23 mouse cellular contexts compared by ENCODE assay signal in genomic region chr2:85056711-85057110, GRCm38 (mm10). TPM values are rescaled to one million over a fixed set of nuclear protein-coding genes. Genes with fewer than 3 reads are reported as not detected.
DNase-seq lines count a peak whose midpoint lies in the region; ATAC-seq and TF ChIP-seq lines count a peak whose summit lies in the region.
"Had no signal": no experiment of that assay in that cellular context is flagged by ENCODE, and none has a peak within 500 bp of the region (broad histone marks: within the 10 kb centered on the region; RNA-seq: fewer than 3 reads in every experiment).

No protein-coding gene starts in this region.

- no peak overlapping the region for H3K4me2 ChIP-seq in kidney, embryonic 14.5 days (replicated peaks; ENCODE audit: low read depth, low read length)
- H3K4me2 ChIP-seq: forebrain, embryonic 13.5 days; hindbrain, embryonic 14.5 days had no signal

- 53% methylated on average over 5 of the region's 5 CpGs for WGBS in kidney, adult 2 months
- WGBS in kidney, embryonic 14.5 days, result 40% methylated on average over 5 of the region's 5 CpGs

- no peak overlapping the region for H3K9ac ChIP-seq in kidney, embryonic 14.5 days (ENCODE audit: low read depth, low read length)
- H3K9ac ChIP-seq: forebrain, embryonic 13.5 days; hindbrain, embryonic 14.5 days had no signal

- no peaks in the 10 kb centered on the region for H3K27me3 ChIP-seq in kidney, adult 2 months (replicated peaks; ENCODE audit: control insufficient read depth, insufficient read depth, low read length)
- no peaks in the 10 kb centered on the region for H3K27me3 ChIP-seq in kidney, embryonic 14.5 days (ENCODE audit: control insufficient read depth, insufficient read depth, low read length)
- H3K27me3 ChIP-seq: forebrain, embryonic 13.5 days had no signal

- peak overlapping the region; percentile 22; the same call in 1 of the 2 replicates for H3K4me3 ChIP-seq in gastrocnemius, adult 2 months
- H3K4me3 ChIP-seq in kidney, adult 2 months (ENCODE audit: insufficient read depth, low read depth, low read length), result no peak overlapping the region
- no peak overlapping the region for H3K4me3 ChIP-seq in kidney, embryonic 14.5 days (ENCODE audit: low read length)
- no peak overlapping the region for H3K4me3 ChIP-seq in brown adipose tissue, adult 24 weeks (ENCODE audit: insufficient read depth, low read depth, low read length)
- H3K4me3 ChIP-seq: forebrain, embryonic 10.5 days; forebrain, embryonic 13.5 days; heart, adult 2 months; heart, embryonic 10.5 days had no signal

- ATAC-seq in kidney, embryonic 14.5 days (ENCODE audit: low FRiP score, low TSS enrichment), result no peak
- ATAC-seq: activated CD4-positive, CD25-positive, alpha-beta regulatory T cell, adult 4 months; forebrain, embryonic 13.5 days; forebrain, embryonic 16.5 days; hindbrain, postnatal 0 days had no signal

- no peak for TF ChIP-seq CTCF in gastrocnemius, adult 2 months (IDR thresholded peaks at IDR 0.05)
- TF ChIP-seq CTCF in kidney, adult 2 months (conservative IDR thresholded peaks at IDR 0.05; ENCODE audit: insufficient read depth, insufficient read length, low read depth, low read length), result no peak

- no peak for TF ChIP-seq POLR2A in kidney, adult 2 months (IDR thresholded peaks at IDR 0.05; ENCODE audit: low read depth, low read length)

- H3K27ac ChIP-seq in gastrocnemius, adult 2 months, result peak overlapping the region; percentile 49
- peak overlapping the region; percentile 61 for H3K27ac ChIP-seq in kidney, adult 2 months (ENCODE audit: insufficient read depth, low read depth, low read length)
- H3K27ac ChIP-seq in kidney, embryonic 14.5 days (ENCODE audit: low read depth, low read length), result no peak overlapping the region
- peak overlapping the region; percentile 36; the same call in 1 of the 2 replicates for H3K27ac ChIP-seq in brown adipose tissue, adult 24 weeks (replicated peaks; ENCODE audit: low read depth, low read length)
- H3K27ac ChIP-seq: forebrain, embryonic 10.5 days; forebrain, embryonic 13.5 days; heart, embryonic 10.5 days; hindbrain, embryonic 14.5 days; hindbrain, postnatal 0 days had no signal

- no peaks in the 10 kb centered on the region for H3K9me3 ChIP-seq in kidney, embryonic 14.5 days (ENCODE audit: control insufficient read depth, low read length)
- H3K9me3 ChIP-seq: forebrain, embryonic 10.5 days; forebrain, embryonic 13.5 days; heart, embryonic 10.5 days had no signal

- H3K4me1 ChIP-seq in kidney, adult 2 months (ENCODE audit: control insufficient read depth, insufficient read depth, low read length), result peaks cover 14% of the 10 kb centered on the region
- H3K4me1 ChIP-seq in kidney, embryonic 14.5 days (ENCODE audit: control insufficient read depth, insufficient read depth, low read length), result peaks cover 17% of the 10 kb centered on the region
- peaks cover 16% of the 10 kb centered on the region for H3K4me1 ChIP-seq in brown adipose tissue, adult 24 weeks (ENCODE audit: control insufficient read depth, insufficient read depth, insufficient read length, low read length)

- intact Hi-C loops in gastrocnemius, adult 2 months (cut with DNase I), result no loop called here
- intact Hi-C loops in gastrocnemius, postnatal 14 days (cut with DNase I; ENCODE audit: low total_unique reads), result no loop called here

- H3K36me3 ChIP-seq in kidney, adult 2 months (ENCODE audit: control insufficient read depth, insufficient read depth, low read length), result peaks cover 1% of the 10 kb centered on the region; the same call in 1 of the 2 replicates
- peaks cover 60% of the 10 kb centered on the region for H3K36me3 ChIP-seq in kidney, embryonic 14.5 days (ENCODE audit: control insufficient read depth, insufficient read depth, low read length)

- no peak for DNase-seq in gastrocnemius, adult 2 months
- no peak for DNase-seq in gastrocnemius, postnatal 14 days
- peak; percentile 51 for DNase-seq in kidney, adult 2 months
- no peak for DNase-seq in kidney, adult 11 months
- peak; percentile 63 for DNase-seq in kidney, postnatal 14 days
- DNase-seq: adrenal gland, adult 8-10 months; adrenal gland, postnatal 25 days; cerebellum, adult 18-20 months; cerebellum, adult 9-10 months; cerebellum, postnatal 14 days; gastrocnemius, postnatal 25 days; heart, postnatal 4 days had no signal

RNA-seq across cellular contexts. Expression of gene Tnks1bp1, which starts 8.9 kb away (rescaled TPM):
- 10 to 100 TPM; 23.3 to 29.7 TPM for total RNA-seq in gastrocnemius, adult 2 months (2021)
- 10 to 100 TPM; 47.3 to 48.5 TPM for total RNA-seq in gastrocnemius, postnatal 14 days (2021)
- 46.9 and 47.0 TPM in 2 replicates for polyA plus RNA-seq in kidney, adult 2 months (2012; rRNA removed)
- 8.1 and 10.1 TPM in 2 replicates for polyA plus RNA-seq in kidney, embryonic 14.5 days (2014; fragmentation: Nextera tagmentation; extraction: Ambion mirVana)
- polyA plus RNA-seq in brown adipose tissue, adult 24 weeks (2012; ENCODE audit: insufficient read depth, insufficient read length, missing spikeins), result 32.6 and 33.2 TPM in 2 replicates

RNA-seq across cellular contexts. Expression of gene P2rx3, which starts 19.4 kb away (rescaled TPM):
- total RNA-seq in gastrocnemius, adult 2 months (2021), result under 1 TPM; 0.36 to 0.59 TPM
- under 1 TPM; 0.89 to 0.92 TPM for total RNA-seq in gastrocnemius, postnatal 14 days (2021)
- polyA plus RNA-seq in kidney, adult 2 months (2012; rRNA removed), result 0.80 and 0.90 TPM in 2 replicates
- polyA plus RNA-seq in kidney, embryonic 14.5 days (2014; fragmentation: Nextera tagmentation; extraction: Ambion mirVana), result 0.53 and 0.86 TPM in 2 replicates
- 2.6 TPM in 1 of 2 replicates, not detected in the other for polyA plus RNA-seq in brown adipose tissue, adult 24 weeks (2012; ENCODE audit: insufficient read depth, insufficient read length, missing spikeins)
- polyA plus RNA-seq: heart, embryonic 14.5 days had no signal

RNA-seq across cellular contexts. Expression of gene Ssrp1, which starts 19.7 kb away (rescaled TPM):
- total RNA-seq in gastrocnemius, adult 2 months (2021), result 10 to 100 TPM; 28.5 to 30.8 TPM
- 10 to 100 TPM; 34.0 to 44.2 TPM for total RNA-seq in gastrocnemius, postnatal 14 days (2021)
- 70.2 and 78.9 TPM in 2 replicates for polyA plus RNA-seq in kidney, adult 2 months (2012; rRNA removed)
- polyA plus RNA-seq in kidney, embryonic 14.5 days (2014; fragmentation: Nextera tagmentation; extraction: Ambion mirVana), result 260 and 334 TPM in 2 replicates
- polyA plus RNA-seq in brown adipose tissue, adult 24 weeks (2012; ENCODE audit: insufficient read depth, insufficient read length, missing spikeins), result 25.3 and 30.1 TPM in 2 replicates

Comparison
In these comparisons a context has a peak if more than half of its experiments do, and no peak if none do; other contexts are left out.
1. DNase-seq: peak in kidney, adult 2 months (single experiment) and kidney, postnatal 14 days (single experiment); none in gastrocnemius, adult 2 months (single experiment), gastrocnemius, postnatal 14 days (single experiment) and kidney, adult 11 months (single experiment).